Mouse (Mus musculus): Measurements from ENCODE around the gene Pfn1.

DNA sequence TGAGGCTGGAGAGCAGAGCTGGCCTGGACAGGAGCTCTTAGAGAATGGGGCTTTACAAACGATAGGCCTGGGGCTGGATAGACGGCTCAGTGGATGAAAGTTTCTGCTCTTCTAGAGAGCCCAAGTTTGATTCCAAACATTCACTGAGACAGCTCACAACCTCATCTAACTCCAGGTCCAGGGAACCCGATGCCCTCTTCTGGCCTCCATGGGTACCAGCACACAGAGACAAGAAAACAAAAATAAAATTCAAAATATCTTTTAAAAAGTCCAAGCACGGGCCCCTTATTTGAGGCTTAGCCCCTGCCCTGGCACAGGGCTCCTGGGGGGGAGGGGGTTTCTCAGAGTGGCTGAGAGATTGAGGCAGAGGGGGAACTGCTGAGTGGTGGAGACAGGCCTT, 43.7 kb downstream of the Pfn1 start:
- TF ChIP-seq CTCF (IDR thresholded peaks at IDR 0.05; ENCODE audit: low read depth, low read length) (no peak), POLR2A (IDR thresholded peaks at IDR 0.05; ENCODE audit: insufficient read depth, low read length) (no peak)

Measured in ES-Bruce4 (cell line).